Mouse (Mus musculus): ENCODE measurements at regions not wholly inside any gene's neighbourhood (a gene's known extent, or its start where the extent isn't known, plus 50 kb on each side); places are given as distances from the start of the nearest gene placed in this dataset.

DNA sequence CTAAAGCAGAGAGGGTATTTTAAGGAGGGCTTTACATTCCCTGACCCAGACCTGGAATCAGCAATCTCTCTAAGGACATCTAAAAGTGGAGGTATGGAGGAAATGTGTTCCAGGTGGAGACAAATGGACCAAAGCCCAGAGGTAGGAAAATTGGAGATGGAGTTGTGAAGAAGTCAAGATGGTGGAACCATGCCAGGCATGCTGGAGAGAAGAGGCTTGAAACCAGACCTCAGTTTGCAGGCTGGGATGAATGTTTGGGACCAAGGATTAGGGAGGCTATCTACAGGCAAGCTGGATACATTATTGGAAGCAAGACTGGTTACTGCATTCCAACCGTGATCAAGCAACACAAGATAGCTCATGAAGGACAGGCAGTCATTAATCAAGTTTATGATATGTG, 88.3 kb upstream of the Nckap5 start:
- no peak for ATAC-seq (ENCODE audit: low TSS enrichment)

GRCm38 (mm10) chr1:126917872-126918271, 87.3 kb upstream of the Nckap5 start:
- no peak for ATAC-seq (ENCODE audit: low TSS enrichment)

DNA sequence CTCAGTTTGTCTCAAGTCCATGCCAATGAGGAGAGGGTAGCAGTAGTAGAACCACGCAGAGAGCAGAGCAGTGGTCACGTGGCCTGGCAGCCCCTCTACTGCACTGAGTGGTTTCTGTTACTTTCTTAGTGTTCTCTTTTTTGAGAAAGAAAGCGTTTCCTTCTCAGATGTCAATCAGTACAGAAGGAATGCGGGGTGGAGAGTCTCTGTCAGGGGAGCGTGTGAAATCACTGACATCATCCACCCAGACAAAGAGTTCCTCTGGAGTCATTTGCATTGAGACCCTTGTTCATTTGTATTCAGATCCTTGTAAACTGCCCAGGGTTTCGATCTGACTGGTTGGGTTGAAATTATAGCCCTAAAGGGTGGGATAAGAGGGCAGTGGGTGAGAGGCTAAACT, 85.8 kb upstream of the Nckap5 start:
- ATAC-seq (ENCODE audit: low TSS enrichment): no peak

- no peak for ATAC-seq (ENCODE audit: low TSS enrichment)
These were observed 80.9 kb upstream of the Nckap5 start for GRCm38 (mm10) chr1:126911277-126912060.

GRCm38 (mm10) chr1:126907417-126907816, 76.8 kb upstream of the Nckap5 start:
- no peak for ATAC-seq (ENCODE audit: low TSS enrichment)

DNA sequence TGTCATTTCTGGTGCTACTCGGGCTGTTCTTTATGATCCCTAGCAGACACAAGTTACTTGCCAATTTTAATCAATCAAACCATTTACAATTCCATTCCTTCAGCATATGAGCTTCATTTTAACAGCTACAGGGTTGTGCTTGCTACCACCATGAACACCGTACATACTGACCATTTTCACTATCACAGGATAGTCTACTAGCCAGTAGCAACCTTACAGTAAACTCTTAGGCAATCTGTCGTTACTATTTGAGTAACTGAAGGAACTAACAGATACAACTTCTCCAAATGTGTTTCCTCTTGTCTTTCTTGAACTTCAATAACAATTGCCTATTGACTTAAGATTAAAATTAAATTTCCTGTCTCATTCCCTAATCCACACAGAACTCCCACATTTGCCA, 67.9 kb upstream of the Nckap5 start:
- ATAC-seq (ENCODE audit: low TSS enrichment): no peak

- no peak for ATAC-seq (ENCODE audit: low TSS enrichment)
These were observed 66.3 kb upstream of the Nckap5 start for GRCm38 (mm10) chr1:126896895-126897294.

GRCm38 (mm10) chr1:126880801-126881200, 50.2 kb upstream of the Nckap5 start:
- no peak for ATAC-seq (ENCODE audit: low TSS enrichment)

Data from frontal cortex, adult (tissue).